Mouse (Mus musculus): ENCODE results near the gene Adipor1.

GRCm38 (mm10) chr1:134433473-134433872, 18.3 kb downstream of the Adipor1 start:
- TF ChIP-seq CTCF (IDR thresholded peaks at IDR 0.05) (no peak), EP300 (IDR thresholded peaks at IDR 0.05) (no peak)

Measured in lung, postnatal 0 days (tissue).